Mouse (Mus musculus) embryonic facial prominence, embryonic 15.5 days (tissue): ENCODE measurements around the gene Nifk. TPM values are rescaled to one million over a fixed set of nuclear protein-coding genes. Genes with fewer than 3 reads are reported as not detected.
A peak's percentile ranks its signal among the peaks of the same experiment; 100 is the strongest.

ENCODE experiments used
- ATAC-seq: fragments of 200-750 bp; cut with Nextera tagmentation; 2 replicates; pipeline ENCODE4 v1.8.0; 2017; ENCODE audit warnings: low read depth, moderate TSS enrichment; ENCODE audit not compliant: insufficient number of reproducible peaks, low FRiP score, low TSS enrichment
- H3K27ac ChIP-seq: fragments of 300-500 bp; sonication (generic); replicated peaks from 2 replicates; pipeline ENCODE4 v1.5.1; 2015; ENCODE audit warnings: mild to moderate bottlenecking, inconsistent platforms
- H3K27me3 ChIP-seq: fragments of 300-500 bp; sonication (generic); 2 replicates; pipeline ENCODE4 v1.6.1; 2015; ENCODE audit warnings: inconsistent platforms
- H3K36me3 ChIP-seq: fragments of 300-500 bp; sonication (generic); 2 replicates; pipeline ENCODE4 v1.6.1; 2015; ENCODE audit warnings: mild to moderate bottlenecking, inconsistent platforms
- H3K4me1 ChIP-seq: fragments of 300-500 bp; sonication (generic); 2 replicates; pipeline ENCODE4 v1.6.1; 2015; ENCODE audit warnings: inconsistent platforms
- H3K4me2 ChIP-seq: fragments of 300-500 bp; sonication (generic); replicated peaks from 2 replicates; pipeline ENCODE4 v1.6.1; 2015; ENCODE audit warnings: mild to moderate bottlenecking, inconsistent platforms
- H3K4me3 ChIP-seq: fragments of 300-500 bp; sonication (generic); replicated peaks from 2 replicates; pipeline ENCODE4 v1.5.1; 2015; ENCODE audit warnings: mild to moderate bottlenecking, inconsistent platforms
- H3K9ac ChIP-seq: fragments of 300-500 bp; sonication (generic); 2 replicates; pipeline ENCODE4 v1.6.1; 2015; ENCODE audit warnings: inconsistent platforms
- H3K9me3 ChIP-seq: fragments of 300-500 bp; sonication (generic); replicated peaks from 2 replicates; pipeline ENCODE4 v1.6.1; 2016; ENCODE audit warnings: inconsistent platforms
- WGBS: fragments of 180-500 bp; shearing (Covaris S2); methylation state at CpG from one replicate; pipeline ENCODE4 v1.1.7; 2015; 5-methylcytosine and 5-hydroxymethylcytosine counted together
- polyA plus RNA-seq: library from polyadenylated mRNA; unstranded; fragments of >200 nt; fragmentation: Nextera tagmentation; extraction: Ambion mirVana; gene quantifications from 2 replicates; pipeline ENCODE4 v1.2.1, GENCODE M21; 2015

The Nifk gene
- 72.1 and 74.6 TPM in 2 replicates for polyA plus RNA-seq

GRCm38 (mm10) chr1:118321661-118322201 is at the start of gene Nifk:
Gene Nifk (plus strand): TSS chr1:118321839.
- under 1% methylated on average over 37 of the region's 37 CpGs for WGBS
- peak; percentile 88 for ATAC-seq
- peak within 1 kb of the TSS; percentile 44 for H3K27ac ChIP-seq

GRCm38 (mm10) chr1:118275139-118275538 is 46.5 kb upstream of the Nifk start:
- no peaks in the 10 kb centered on the region for H3K36me3 ChIP-seq
- H3K27ac ChIP-seq: no peak overlapping the region
- no peak overlapping the region for H3K4me2 ChIP-seq
- no peak overlapping the region for H3K4me3 ChIP-seq
- no peaks in the 10 kb centered on the region for H3K4me1 ChIP-seq
- ATAC-seq: no peak
- 11% methylated on average over 2 of the region's 2 CpGs for WGBS
- no peak overlapping the region for H3K9ac ChIP-seq
- H3K9me3 ChIP-seq: no peaks in the 10 kb centered on the region
- no peaks in the 10 kb centered on the region for H3K27me3 ChIP-seq

More at GRCm38 (mm10) chr1:118321661-118322201, at the start of gene Nifk:
- peak within 1 kb of the TSS; percentile 66 for H3K9ac ChIP-seq
- peak within 1 kb of the TSS; percentile 94 for H3K4me3 ChIP-seq
- H3K27me3 ChIP-seq: no peaks in the 10 kb centered on the region
- peaks cover 15% of the 10 kb centered on the region for H3K4me1 ChIP-seq
- H3K4me2 ChIP-seq: peak within 1 kb of the TSS; percentile 78
- peaks cover 21% of the 10 kb centered on the region for H3K36me3 ChIP-seq
- H3K9me3 ChIP-seq: no peaks in the 10 kb centered on the region

- Histone ChIP-seq H3K4me1 (no peaks in the 10 kb centered on the region), H3K27ac (no peak overlapping the region), H3K9me3 (no peaks in the 10 kb centered on the region), H3K4me3 (no peak overlapping the region), H3K9ac (no peak overlapping the region), H3K36me3 (peaks cover 14% of the 10 kb centered on the region), H3K27me3 (no peaks in the 10 kb centered on the region), H3K4me2 (no peak overlapping the region)
- WGBS: 89% methylated on average over 4 of the region's 4 CpGs
- ATAC-seq: no peak
Measured at GRCm38 (mm10) chr1:118292291-118292690, 29.3 kb upstream of the Nifk start.

- WGBS: 95% methylated on average over 3 of the region's 3 CpGs
- Histone ChIP-seq H3K27me3 (no peaks in the 10 kb centered on the region), H3K9me3 (no peaks in the 10 kb centered on the region), H3K4me3 (no peak overlapping the region), H3K36me3 (peaks cover 31% of the 10 kb centered on the region), H3K27ac (no peak overlapping the region), H3K4me2 (no peak overlapping the region), H3K4me1 (no peaks in the 10 kb centered on the region), H3K9ac (no peak overlapping the region)
- ATAC-seq: no peak
Measured at GRCm38 (mm10) chr1:118294192-118294591, 27.4 kb upstream of the Nifk start.

- Histone ChIP-seq H3K4me3 (no peak overlapping the region), H3K36me3 (peaks cover 31% of the 10 kb centered on the region), H3K4me1 (no peaks in the 10 kb centered on the region), H3K27ac (no peak overlapping the region), H3K9ac (no peak overlapping the region), H3K9me3 (no peaks in the 10 kb centered on the region), H3K4me2 (no peak overlapping the region), H3K27me3 (no peaks in the 10 kb centered on the region)
- 71% methylated on average over 5 of the region's 5 CpGs for WGBS
- no peak for ATAC-seq
Measured at GRCm38 (mm10) chr1:118294826-118295225, 26.8 kb upstream of the Nifk start.

GRCm38 (mm10) chr1:118296673-118297072 is 25.0 kb upstream of the Nifk start:
- peaks cover 48% of the 10 kb centered on the region for H3K36me3 ChIP-seq
- H3K27me3 ChIP-seq: no peaks in the 10 kb centered on the region
- no peak overlapping the region for H3K4me2 ChIP-seq
- H3K4me1 ChIP-seq: no peaks in the 10 kb centered on the region
- no peaks in the 10 kb centered on the region for H3K9me3 ChIP-seq
- ATAC-seq: no peak
- WGBS: 92% methylated on average over 3 of the region's 3 CpGs
- no peak overlapping the region for H3K4me3 ChIP-seq
- H3K9ac ChIP-seq: no peak overlapping the region
- H3K27ac ChIP-seq: no peak overlapping the region

GRCm38 (mm10) chr1:118297719-118298118 is 23.9 kb upstream of the Nifk start:
- no peaks in the 10 kb centered on the region for H3K9me3 ChIP-seq
- ATAC-seq: no peak
- WGBS: 84% methylated on average over 2 of the region's 2 CpGs

GRCm38 (mm10) chr1:118310780-118311621 is 10.6 kb upstream of the Nifk start:
- Histone ChIP-seq H3K4me2 (peak overlapping the region; percentile 65), H3K4me1 (peaks cover 7% of the 10 kb centered on the region), H3K27me3 (no peaks in the 10 kb centered on the region), H3K9me3 (no peaks in the 10 kb centered on the region), H3K9ac (peak overlapping the region; percentile 87), H3K27ac (peak overlapping the region; percentile 95), H3K4me3 (peak overlapping the region; percentile 94), H3K36me3 (peaks cover 15% of the 10 kb centered on the region)
- ATAC-seq: peak; percentile 95
- under 1% methylated on average over 67 of the region's 67 CpGs for WGBS

More at GRCm38 (mm10) chr1:118297719-118298118, 23.9 kb upstream of the Nifk start:
- peaks cover 58% of the 10 kb centered on the region for H3K36me3 ChIP-seq
- no peak overlapping the region for H3K27ac ChIP-seq
- no peak overlapping the region for H3K4me3 ChIP-seq
- no peak overlapping the region for H3K9ac ChIP-seq
- no peaks in the 10 kb centered on the region for H3K4me1 ChIP-seq
- H3K4me2 ChIP-seq: no peak overlapping the region
- H3K27me3 ChIP-seq: no peaks in the 10 kb centered on the region

GRCm38 (mm10) chr1:118311622-118312326 is 9.9 kb upstream of the Nifk start, which contains the start of gene Tsn:
Gene Tsn (minus strand): TSS chr1:118311739.
- no peak for ATAC-seq
- H3K4me2 ChIP-seq: peak within 1 kb of the TSS; percentile 65
- peaks cover 8% of the 10 kb centered on the region for H3K36me3 ChIP-seq
- H3K27me3 ChIP-seq: no peaks in the 10 kb centered on the region
- H3K9me3 ChIP-seq: no peaks in the 10 kb centered on the region
- H3K4me1 ChIP-seq: peaks cover 7% of the 10 kb centered on the region
- H3K4me3 ChIP-seq: peak within 1 kb of the TSS; percentile 94
- H3K9ac ChIP-seq: peak within 1 kb of the TSS; percentile 87
- 47% methylated on average over 12 of the region's 12 CpGs for WGBS
- H3K27ac ChIP-seq: peak within 1 kb of the TSS; percentile 95

GRCm38 (mm10) chr1:118320696-118321095 is 943 bp upstream of the Nifk start:
- Histone ChIP-seq H3K27me3 (no peaks in the 10 kb centered on the region), H3K9ac (no peak overlapping the region), H3K36me3 (peaks cover 18% of the 10 kb centered on the region), H3K4me3 (no peak overlapping the region), H3K27ac (no peak overlapping the region), H3K9me3 (no peaks in the 10 kb centered on the region), H3K4me2 (no peak overlapping the region), H3K4me1 (peaks cover 15% of the 10 kb centered on the region)
- WGBS: 68% methylated on average over 2 of the region's 2 CpGs
- no peak for ATAC-seq
